Mouse (Mus musculus) MEL (cell line): Measurements from ENCODE around the gene Tfe3. TPM values are rescaled to one million over a fixed set of nuclear protein-coding genes. Genes with fewer than 3 reads are reported as not detected.

Experiments
- DNase-seq: peaks from one replicate; pipeline ENCODE4 v3.0.0; 2011; ENCODE audit warnings: low read depth, low spot score
- H3K27ac ChIP-seq: 2 replicates; pipeline ENCODE4 v1.5.1; 2012; ENCODE audit warnings: low read depth, mild to moderate bottlenecking, control low read depth, low read length, moderate library complexity; ENCODE audit not compliant: control insufficient read depth
- H3K27me3 ChIP-seq, 2 experiments: fragments of 150-350 bp in 1 of 2; sonication (generic) in 1 of 2; 2 replicates each; pipeline ENCODE4 v1.6.1; 2012; ENCODE audit warnings: low read length in 2 of 2, mild to moderate bottlenecking in 2 of 2, improper control_type of control experiment in 1 of 2, moderate library complexity in 1 of 2; ENCODE audit not compliant: insufficient read depth in 2 of 2, control insufficient read depth in 1 of 2
- H3K36me3 ChIP-seq, 2 experiments: 2 replicates each; pipeline ENCODE4 v1.6.1; 2012 to 2014; ENCODE audit warnings: low read length in 2 of 2, improper control_type of control experiment in 1 of 2, inconsistent platforms in 1 of 2, mild to moderate bottlenecking in 1 of 2; ENCODE audit not compliant: insufficient read depth in 2 of 2, control insufficient read depth in 1 of 2
- H3K4me1 ChIP-seq, 2 experiments: fragments of 150-350 bp in 1 of 2; sonication (generic) in 1 of 2; 2 replicates each; pipeline ENCODE4 v1.6.1; 2012; ENCODE audit warnings: low read length in 2 of 2, improper control_type of control experiment in 1 of 2, mild to moderate bottlenecking in 1 of 2; ENCODE audit not compliant: insufficient read depth in 2 of 2, control insufficient read depth in 1 of 2
- H3K4me3 ChIP-seq, 2 experiments: fragments of 150-350 bp in 1 of 2; sonication (generic) in 1 of 2; 2 replicates each; pipeline ENCODE4 v1.5.1; 2012; ENCODE audit warnings: low read depth in 2 of 2, low read length in 2 of 2, mild to moderate bottlenecking in 2 of 2, moderate library complexity in 2 of 2, control low read depth in 1 of 2, improper control_type of control experiment in 1 of 2; ENCODE audit not compliant: control insufficient read depth in 1 of 2, insufficient read depth in 1 of 2
- H3K79me2 ChIP-seq: 2 replicates; pipeline ENCODE4 v1.6.1; 2012; ENCODE audit warnings: mild to moderate bottlenecking, low read length, moderate library complexity; ENCODE audit not compliant: control insufficient read depth, poor library complexity, insufficient read depth
- H3K9ac ChIP-seq: 2 replicates; pipeline ENCODE4 v1.6.1; 2012; ENCODE audit warnings: low read depth, mild to moderate bottlenecking, control low read depth, low read length, moderate library complexity; ENCODE audit not compliant: control insufficient read depth, poor library complexity, severe bottlenecking
- H3K9me3 ChIP-seq: fragments of 150-350 bp; sonication (generic); replicated peaks from 2 replicates; pipeline ENCODE4 v1.6.1; 2012; ENCODE audit warnings: mild to moderate bottlenecking, low read length, improper control_type of control experiment, moderate library complexity; ENCODE audit not compliant: insufficient read depth
- CTCF ChIP-seq, 3 experiments: IDR thresholded peaks in 2 of 3; conservative IDR thresholded peaks in 1 of 3; 2 replicates each; pipeline ENCODE4 v1.5.1; 2011 to 2012; ENCODE audit warnings: low read length in 3 of 3, low read depth in 2 of 3, mild to moderate bottlenecking in 2 of 3, improper control_type of control experiment in 1 of 3, inconsistent platforms in 1 of 3, mixed read lengths in 1 of 3, moderate library complexity in 1 of 3; ENCODE audit not compliant: control insufficient read depth in 1 of 3, insufficient read depth in 1 of 3, poor library complexity in 1 of 3, severe bottlenecking in 1 of 3
- E2F4 ChIP-seq: IDR thresholded peaks from 2 replicates; pipeline ENCODE4 v1.6.1; 2011; ENCODE audit warnings: low read depth, low read length, improper control_type of control experiment, borderline replicate concordance
- EP300 ChIP-seq, 2 experiments: IDR thresholded peaks; 2 replicates each; pipeline ENCODE4 v1.6.1; 2011; ENCODE audit warnings: improper control_type of control experiment in 2 of 2, low read length in 2 of 2, low read depth in 1 of 2, mild to moderate bottlenecking in 1 of 2
- ETS1 ChIP-seq: IDR thresholded peaks from 2 replicates; pipeline ENCODE4 v1.6.1; 2012; ENCODE audit warnings: low read depth, mild to moderate bottlenecking, inconsistent platforms, low read length, improper control_type of control experiment, moderate library complexity
- GABPA ChIP-seq: IDR thresholded peaks from 2 replicates; pipeline ENCODE4 v1.6.1; 2012; ENCODE audit warnings: low read depth, mild to moderate bottlenecking, inconsistent platforms, low read length, improper control_type of control experiment, moderate library complexity
- GATA1 ChIP-seq: IDR thresholded peaks from 2 replicates; pipeline ENCODE4 v1.6.1; 2011; ENCODE audit warnings: low read depth, low read length, improper control_type of control experiment
- HCFC1 ChIP-seq: IDR thresholded peaks from 2 replicates; pipeline ENCODE4 v1.6.1; 2012; ENCODE audit warnings: low read depth, mild to moderate bottlenecking, inconsistent platforms, low read length, improper control_type of control experiment, moderate library complexity
- MAFK ChIP-seq: IDR thresholded peaks from 2 replicates; pipeline ENCODE4 v1.6.1; 2011; ENCODE audit warnings: low read depth, mild to moderate bottlenecking, low read length, improper control_type of control experiment, borderline replicate concordance
- MEF2A ChIP-seq: IDR thresholded peaks from 2 replicates; pipeline ENCODE4 v1.6.1; 2014; ENCODE audit warnings: low read depth, mild to moderate bottlenecking, inconsistent platforms, low read length, improper control_type of control experiment; ENCODE audit not compliant: poor library complexity, insufficient replicate concordance, severe bottlenecking; ENCODE audit errors: extremely low read depth
- MXI1 ChIP-seq: IDR thresholded peaks from 2 replicates; pipeline ENCODE4 v1.6.1; 2011; ENCODE audit warnings: mild to moderate bottlenecking, low read depth, low read length, improper control_type of control experiment
- MYB ChIP-seq: IDR thresholded peaks from 2 replicates; pipeline ENCODE4 v1.6.1; 2011; ENCODE audit warnings: mild to moderate bottlenecking, low read depth, low read length, improper control_type of control experiment
- MYC ChIP-seq: IDR thresholded peaks from 2 replicates; pipeline ENCODE4 v1.6.1; 2011; ENCODE audit warnings: low read depth, mild to moderate bottlenecking, low read length, improper control_type of control experiment, moderate library complexity
- NELFE ChIP-seq: IDR thresholded peaks from 2 replicates; pipeline ENCODE4 v1.6.1; 2011; ENCODE audit warnings: low read depth, low read length, improper control_type of control experiment
- NRF1 ChIP-seq: IDR thresholded peaks from 2 replicates; pipeline ENCODE4 v1.6.1; 2014; ENCODE audit warnings: low read depth, mild to moderate bottlenecking, inconsistent platforms, low read length, improper control_type of control experiment, moderate library complexity; ENCODE audit not compliant: poor library complexity, insufficient read depth, severe bottlenecking
- POLR2A ChIP-seq, 2 experiments: IDR thresholded peaks; 2 replicates each; pipeline ENCODE4 v1.6.1; 2011 to 2012; ENCODE audit warnings: low read length in 2 of 2, mild to moderate bottlenecking in 2 of 2, control low read depth in 1 of 2, improper control_type of control experiment in 1 of 2, low read depth in 1 of 2, moderate library complexity in 1 of 2; ENCODE audit not compliant: control insufficient read depth in 1 of 2, insufficient read depth in 1 of 2, poor library complexity in 1 of 2
- POLR2AphosphoS2 ChIP-seq: IDR thresholded peaks from 2 replicates; pipeline ENCODE4 v1.6.1; 2011; ENCODE audit warnings: low read length, improper control_type of control experiment
- POLR2AphosphoS5 ChIP-seq: IDR thresholded peaks from 2 replicates; pipeline ENCODE4 v1.6.1; 2012; ENCODE audit warnings: low read depth, borderline replicate concordance, mild to moderate bottlenecking, inconsistent platforms, low read length, moderate library complexity, mixed read lengths
- RAD21 ChIP-seq: IDR thresholded peaks from 2 replicates; pipeline ENCODE4 v1.6.1; 2011; ENCODE audit warnings: mild to moderate bottlenecking, low read depth, low read length, improper control_type of control experiment
- TAL1 ChIP-seq: IDR thresholded peaks from 2 replicates; pipeline ENCODE4 v1.6.1; 2012; ENCODE audit warnings: mild to moderate bottlenecking, inconsistent platforms, low read length, moderate library complexity, mixed read lengths
- TBP ChIP-seq: IDR thresholded peaks from 2 replicates; pipeline ENCODE4 v1.8.0; 2011; ENCODE audit warnings: low read depth, low read length, improper control_type of control experiment
- UBTF ChIP-seq: IDR thresholded peaks from 2 replicates; pipeline ENCODE4 v1.6.1; 2012; ENCODE audit warnings: low read depth, mild to moderate bottlenecking, inconsistent platforms, low read length, improper control_type of control experiment, moderate library complexity, borderline replicate concordance; ENCODE audit not compliant: insufficient read depth
- USF1 ChIP-seq: IDR thresholded peaks from 2 replicates; pipeline ENCODE4 v1.6.1; 2014; ENCODE audit warnings: low read depth, mild to moderate bottlenecking, inconsistent platforms, low read length, improper control_type of control experiment, moderate library complexity
- USF2 ChIP-seq, 2 experiments: IDR thresholded peaks; 2 replicates each; pipeline ENCODE4 v1.6.1; 2011 to 2012; ENCODE audit warnings: improper control_type of control experiment in 2 of 2, low read length in 2 of 2, borderline replicate concordance in 1 of 2, inconsistent platforms in 1 of 2, low read depth in 1 of 2, mild to moderate bottlenecking in 1 of 2; ENCODE audit not compliant: insufficient read depth in 1 of 2
- ZC3H11A ChIP-seq: IDR thresholded peaks from 2 replicates; pipeline ENCODE4 v1.6.1; 2012; ENCODE audit warnings: low read depth, mild to moderate bottlenecking, inconsistent platforms, low read length, improper control_type of control experiment
- ZKSCAN1 ChIP-seq: IDR thresholded peaks from 2 replicates; pipeline ENCODE4 v1.6.1; 2012; ENCODE audit warnings: low read depth, mild to moderate bottlenecking, inconsistent platforms, low read length, improper control_type of control experiment, moderate library complexity
- ZNF384 ChIP-seq: IDR thresholded peaks from 2 replicates; pipeline ENCODE4 v1.6.1; 2012; ENCODE audit warnings: low read depth, mild to moderate bottlenecking, inconsistent platforms, low read length, improper control_type of control experiment
- polyA plus RNA-seq, 2 experiments: library from polyadenylated mRNA; stranded (reverse) in 1 of 2; unstranded in 1 of 2; fragments of >175 nt in 1 of 2; fragments of >200 nt in 1 of 2; gene quantifications; 2 replicates each; pipeline versions ENCODE4 v1.2.1 to v1.2.4; 2012; ENCODE audit warnings: low replicate concordance in 2 of 2, low read depth in 1 of 2; ENCODE audit not compliant: insufficient read length in 2 of 2, insufficient read depth in 1 of 2, missing spikeins in 1 of 2
- total RNA-seq: library from RNA; depleted of rRNA; stranded (reverse); fragments of 300-350 nt; gene quantifications from 2 replicates; pipeline ENCODE4 v1.2.3, GENCODE M21; 2012

Tfe3 gene
- total and polyA plus RNA-seq, 3 experiments: 20.6 to 64.7 TPM; not detected in 1

- TF ChIP-seq RAD21: no peak
- peak; percentile 55; the same call in 1 of the 2 replicates for TF ChIP-seq GATA1
- TF ChIP-seq EP300 (IDR thresholded peaks at IDR 0.05; ENCODE audit: low read depth in 1 of 2, low read length in 2 of 2): peak in 1 of 2 experiments; percentile 38; a peak in 1 of 4 replicates
- peak; percentile 90 for TF ChIP-seq ZNF384
- peak; percentile 50; the same call in 1 of the 2 replicates for TF ChIP-seq TAL1
- TF ChIP-seq TBP: no peak
- TF ChIP-seq ETS1: peak; percentile 53; the same call in 1 of the 2 replicates
These were observed 13.3 kb downstream of the Tfe3 start for GRCm38 (mm10) chrX:7775501-7776205.

GRCm38 (mm10) chrX:7776329-7777082 is 14.1 kb downstream of the Tfe3 start:
- peak; percentile 86 for DNase-seq
- Histone ChIP-seq H3K4me1 (peaks cover 18 to 36% of the 10 kb centered on the region in 2 experiments), H3K27me3 (no peaks in the 10 kb centered on the region), H3K27ac (peak overlapping the region; percentile 95), H3K4me3 (peak overlapping the region in 1 of 2 experiments; percentile 20; a peak in 1 of 4 replicates), H3K9me3 (no peaks in the 10 kb centered on the region), H3K79me2 (no peaks in the 10 kb centered on the region; the same call in 1 of the 2 replicates), H3K9ac (peak overlapping the region; percentile 70), H3K36me3 (peaks cover 3 to 42% of the 10 kb centered on the region in 2 experiments; a peak in 2 of 4 replicates)
- TF ChIP-seq E2F4 (no peak), POLR2AphosphoS5 (no peak), NELFE (peak; percentile 41; the same call in 1 of the 2 replicates), USF1 (peak; percentile 43; the same call in 1 of the 2 replicates), MEF2A (no peak), USF2 (IDR thresholded peaks at IDR 0.05; ENCODE audit: borderline replicate concordance in 1 of 2, insufficient read depth in 1 of 2, low read depth in 1 of 2, low read length in 2 of 2) (no peak), GATA1 (0 out of 2 replicates have a peak, but pooled peaks have one; percentile 2), TBP (no peak), CTCF (IDR thresholded peaks at IDR 0.05 in 2 of 3, conservative IDR thresholded peaks at IDR 0.05 in 1 of 3; ENCODE audit: control insufficient read depth in 1 of 3, insufficient read depth in 1 of 3, low read depth in 2 of 3, low read length in 3 of 3, poor library complexity in 1 of 3, severe bottlenecking in 1 of 3) (peak; percentile 71 to 96 (median 82)), EP300 (IDR thresholded peaks at IDR 0.05; ENCODE audit: low read depth in 1 of 2, low read length in 2 of 2) (peak in 1 of 2 experiments; percentile 44; a peak in 2 of 4 replicates), POLR2A (IDR thresholded peaks at IDR 0.05; ENCODE audit: control insufficient read depth in 1 of 2, insufficient read depth in 1 of 2, low read depth in 1 of 2, low read length in 2 of 2, poor library complexity in 1 of 2) (peak in 1 of 2 experiments; percentile 42; a peak in 1 of 4 replicates), ZC3H11A (0 out of 2 replicates have a peak, but pooled peaks have one; percentile 32), MAFK (no peak), POLR2AphosphoS2 (no peak), TAL1 (no peak), ZKSCAN1 (no peak), NRF1 (no peak), HCFC1 (no peak), MYC (peak; percentile 98), ETS1 (0 out of 2 replicates have a peak, but pooled peaks have one; percentile 34), UBTF (no peak), GABPA (no peak), MYB (no peak), MXI1 (peak; percentile 98)

More at GRCm38 (mm10) chrX:7775501-7776205, 13.3 kb downstream of the Tfe3 start:
- Histone ChIP-seq H3K9ac (peak overlapping the region; percentile 15), H3K4me3 (no peak overlapping the region), H3K79me2 (no peaks in the 10 kb centered on the region; the same call in 1 of the 2 replicates), H3K4me1 (peaks cover 18 to 31% of the 10 kb centered on the region in 2 experiments), H3K9me3 (no peaks in the 10 kb centered on the region), H3K27ac (peak overlapping the region; percentile 95), H3K27me3 (no peaks in the 10 kb centered on the region), H3K36me3 (peaks cover 3 to 36% of the 10 kb centered on the region in 2 experiments; a peak in 2 of 4 replicates)
- DNase-seq: peak; percentile 70
